Mouse (Mus musculus): ENCODE data around the gene Immp2l. TPM values are rescaled to one million over a fixed set of nuclear protein-coding genes. Genes with fewer than 3 reads are reported as not detected.

Immp2l gene
- polyA plus RNA-seq, 1 experiment from 2014 or later = 10.0 TPM

GRCm38 (mm10) chr12:41112137-41112536 is 88.2 kb downstream of the Immp2l start:
- whole genome bisulfite sequencing = 11% methylated on average over 6 of the region's 6 CpGs
- no peak overlapping the region for H3K4me2 ChIP-seq
- no peak overlapping the region for H3K9ac ChIP-seq
- no peaks in the 10 kb centered on the region for H3K27me3 ChIP-seq
- H3K4me1 ChIP-seq = no peaks in the 10 kb centered on the region
- no peak overlapping the region for H3K27ac ChIP-seq
- H3K9me3 ChIP-seq = no peaks in the 10 kb centered on the region
- no peak overlapping the region for H3K4me3 ChIP-seq
- H3K36me3 ChIP-seq = no peaks in the 10 kb centered on the region
- no peak for ATAC-seq (ENCODE audit: borderline replicate concordance, extremely low read depth, low FRiP score, low TSS enrichment)

- Histone ChIP-seq H3K9ac (no peak overlapping the region), H3K4me1 (no peaks in the 10 kb centered on the region), H3K27me3 (no peaks in the 10 kb centered on the region), H3K27ac (no peak overlapping the region), H3K4me2 (no peak overlapping the region), H3K4me3 (no peak overlapping the region), H3K9me3 (no peaks in the 10 kb centered on the region), H3K36me3 (no peaks in the 10 kb centered on the region)
- ATAC-seq (ENCODE audit: borderline replicate concordance, extremely low read depth, low FRiP score, low TSS enrichment) = no peak
Observed at GRCm38 (mm10) chr12:41118358-41118757, 94.5 kb downstream of the Immp2l start.

- Histone ChIP-seq H3K27me3 (no peaks in the 10 kb centered on the region), H3K4me3 (no peak overlapping the region), H3K9me3 (no peaks in the 10 kb centered on the region), H3K4me2 (no peak overlapping the region), H3K27ac (no peak overlapping the region), H3K4me1 (no peaks in the 10 kb centered on the region), H3K9ac (no peak overlapping the region), H3K36me3 (no peaks in the 10 kb centered on the region)
- ATAC-seq (ENCODE audit: borderline replicate concordance, extremely low read depth, low FRiP score, low TSS enrichment) = no peak
- WGBS = 57% methylated on average over 6 of the region's 6 CpGs
Observed at GRCm38 (mm10) chr12:41119657-41120056, 95.8 kb downstream of the Immp2l start.

GRCm38 (mm10) chr12:41123207-41123606 is 99.3 kb downstream of the Immp2l start:
- Histone ChIP-seq H3K4me3 (no peak overlapping the region), H3K4me1 (no peaks in the 10 kb centered on the region), H3K27me3 (no peaks in the 10 kb centered on the region), H3K9ac (no peak overlapping the region), H3K36me3 (no peaks in the 10 kb centered on the region), H3K27ac (no peak overlapping the region), H3K4me2 (no peak overlapping the region), H3K9me3 (no peaks in the 10 kb centered on the region)
- ATAC-seq (ENCODE audit: borderline replicate concordance, extremely low read depth, low FRiP score, low TSS enrichment) = no peak
- WGBS = 80% methylated on average over 2 of the region's 2 CpGs

GRCm38 (mm10) chr12:41134885-41135284 is 111.0 kb downstream of the Immp2l start:
- no peak for ATAC-seq (ENCODE audit: borderline replicate concordance, extremely low read depth, low FRiP score, low TSS enrichment)
- no peaks in the 10 kb centered on the region for H3K4me1 ChIP-seq
- WGBS = 73% methylated on average over 3 of the region's 3 CpGs

GRCm38 (mm10) chr12:41159543-41159942 is 135.7 kb downstream of the Immp2l start:
- Histone ChIP-seq H3K36me3 (no peaks in the 10 kb centered on the region), H3K9ac (no peak overlapping the region), H3K4me2 (no peak overlapping the region), H3K4me1 (no peaks in the 10 kb centered on the region), H3K27ac (no peak overlapping the region), H3K9me3 (no peaks in the 10 kb centered on the region), H3K27me3 (no peaks in the 10 kb centered on the region), H3K4me3 (no peak overlapping the region)
- ATAC-seq (ENCODE audit: borderline replicate concordance, extremely low read depth, low FRiP score, low TSS enrichment) = no peak
- 73% methylated on average over 4 of the region's 4 CpGs for WGBS

More at GRCm38 (mm10) chr12:41134885-41135284, 111.0 kb downstream of the Immp2l start:
- H3K9ac ChIP-seq = no peak overlapping the region
- no peaks in the 10 kb centered on the region for H3K36me3 ChIP-seq
- H3K4me3 ChIP-seq = no peak overlapping the region
- H3K27ac ChIP-seq = no peak overlapping the region
- no peaks in the 10 kb centered on the region for H3K9me3 ChIP-seq
- no peak overlapping the region for H3K4me2 ChIP-seq
- H3K27me3 ChIP-seq = no peaks in the 10 kb centered on the region

GRCm38 (mm10) chr12:41167802-41168201 is 143.9 kb downstream of the Immp2l start:
- Histone ChIP-seq H3K36me3 (no peaks in the 10 kb centered on the region), H3K27ac (no peak overlapping the region), H3K4me2 (no peak overlapping the region), H3K27me3 (no peaks in the 10 kb centered on the region), H3K9ac (no peak overlapping the region), H3K4me1 (no peaks in the 10 kb centered on the region), H3K4me3 (no peak overlapping the region), H3K9me3 (no peaks in the 10 kb centered on the region)
- WGBS = 71% methylated on average over 4 of the region's 4 CpGs
- ATAC-seq (ENCODE audit: borderline replicate concordance, extremely low read depth, low FRiP score, low TSS enrichment) = no peak

- H3K36me3 ChIP-seq = no peaks in the 10 kb centered on the region
- no peaks in the 10 kb centered on the region for H3K27me3 ChIP-seq
- H3K9me3 ChIP-seq = no peaks in the 10 kb centered on the region
- H3K4me1 ChIP-seq = no peaks in the 10 kb centered on the region
- no peak overlapping the region for H3K4me3 ChIP-seq
- no peak overlapping the region for H3K27ac ChIP-seq
- WGBS = 55% methylated on average over 1 of the region's 1 CpGs
- ATAC-seq (ENCODE audit: borderline replicate concordance, extremely low read depth, low FRiP score, low TSS enrichment) = no peak
- no peak overlapping the region for H3K9ac ChIP-seq
- H3K4me2 ChIP-seq = no peak overlapping the region
Observed at GRCm38 (mm10) chr12:41170051-41170450, 146.2 kb downstream of the Immp2l start.

- Histone ChIP-seq H3K9me3 (no peaks in the 10 kb centered on the region), H3K4me3 (no peak overlapping the region), H3K4me1 (no peaks in the 10 kb centered on the region), H3K9ac (no peak overlapping the region), H3K4me2 (no peak overlapping the region), H3K27me3 (no peaks in the 10 kb centered on the region), H3K36me3 (no peaks in the 10 kb centered on the region), H3K27ac (no peak overlapping the region)
- ATAC-seq (ENCODE audit: borderline replicate concordance, extremely low read depth, low FRiP score, low TSS enrichment) = no peak
Observed at GRCm38 (mm10) chr12:41182856-41183255, 159.0 kb downstream of the Immp2l start.

- Histone ChIP-seq H3K36me3 (no peaks in the 10 kb centered on the region), H3K4me2 (no peak overlapping the region), H3K4me3 (no peak overlapping the region), H3K9me3 (no peaks in the 10 kb centered on the region), H3K27me3 (no peaks in the 10 kb centered on the region), H3K27ac (no peak overlapping the region), H3K4me1 (no peaks in the 10 kb centered on the region), H3K9ac (no peak overlapping the region)
- ATAC-seq (ENCODE audit: borderline replicate concordance, extremely low read depth, low FRiP score, low TSS enrichment) = no peak
- 73% methylated on average over 4 of the region's 4 CpGs for WGBS
Observed at GRCm38 (mm10) chr12:41185060-41185459, 161.2 kb downstream of the Immp2l start.

GRCm38 (mm10) chr12:41185509-41185908 is 161.6 kb downstream of the Immp2l start:
- no peaks in the 10 kb centered on the region for H3K4me1 ChIP-seq
- H3K9ac ChIP-seq = no peak overlapping the region
- WGBS = 91% methylated on average over 6 of the region's 6 CpGs
- ATAC-seq (ENCODE audit: borderline replicate concordance, extremely low read depth, low FRiP score, low TSS enrichment) = no peak
- H3K36me3 ChIP-seq = no peaks in the 10 kb centered on the region
- H3K4me3 ChIP-seq = no peak overlapping the region
- no peak overlapping the region for H3K27ac ChIP-seq
- no peak overlapping the region for H3K4me2 ChIP-seq
- H3K27me3 ChIP-seq = no peaks in the 10 kb centered on the region
- no peaks in the 10 kb centered on the region for H3K9me3 ChIP-seq

GRCm38 (mm10) chr12:41192829-41193228 is 168.9 kb downstream of the Immp2l start:
- H3K9me3 ChIP-seq = no peaks in the 10 kb centered on the region
- H3K4me3 ChIP-seq = no peak overlapping the region
- H3K27me3 ChIP-seq = no peaks in the 10 kb centered on the region
- H3K36me3 ChIP-seq = no peaks in the 10 kb centered on the region
- ATAC-seq (ENCODE audit: borderline replicate concordance, extremely low read depth, low FRiP score, low TSS enrichment) = no peak
- no peak overlapping the region for H3K9ac ChIP-seq
- H3K4me1 ChIP-seq = no peaks in the 10 kb centered on the region
- no peak overlapping the region for H3K4me2 ChIP-seq
- WGBS = 43% methylated on average over 3 of the region's 3 CpGs
- H3K27ac ChIP-seq = no peak overlapping the region

- Histone ChIP-seq H3K4me2 (no peak overlapping the region), H3K36me3 (no peaks in the 10 kb centered on the region), H3K4me1 (no peaks in the 10 kb centered on the region), H3K9ac (no peak overlapping the region), H3K27me3 (no peaks in the 10 kb centered on the region), H3K9me3 (no peaks in the 10 kb centered on the region), H3K27ac (no peak overlapping the region), H3K4me3 (no peak overlapping the region)
- WGBS = 83% methylated on average over 2 of the region's 2 CpGs
- ATAC-seq (ENCODE audit: borderline replicate concordance, extremely low read depth, low FRiP score, low TSS enrichment) = no peak
Observed at GRCm38 (mm10) chr12:41196374-41196773, 172.5 kb downstream of the Immp2l start.

Measured in lung, embryonic 15.5 days (tissue).